Mouse (Mus musculus): Measurements from ENCODE around the gene Lrrc20. TPM values are rescaled to one million over a fixed set of nuclear protein-coding genes. Genes with fewer than 3 reads are reported as not detected.

Gene Lrrc20
- total and polyA plus RNA-seq, 3 experiments: 4.2 to 11.1 (median 7.7) TPM

- H3K4me1 ChIP-seq (ENCODE audit: insufficient read depth, low read depth, low read length): peaks cover 28% of the 10 kb centered on the region
- H3K27me3 ChIP-seq (ENCODE audit: insufficient read depth, low read length): no peaks in the 10 kb centered on the region
- DNase-seq (ENCODE audit: low spot score) (no peak), ATAC-seq (ENCODE audit: extremely low read depth, insufficient number of reproducible peaks, low FRiP score, poor library complexity, severe bottlenecking) (no peak)
- H3K4me3 ChIP-seq (ENCODE audit: low read depth, low read length): no peak overlapping the region
- H3K9me3 ChIP-seq (replicated peaks): no peaks in the 10 kb centered on the region
- TF ChIP-seq GATA2 (IDR thresholded peaks at IDR 0.05; ENCODE audit: borderline replicate concordance, low read depth, low read length): no peak
- peak; percentile 21; the same call in 1 of the 2 replicates for TF ChIP-seq CTCF (IDR thresholded peaks at IDR 0.05; ENCODE audit: low read depth, low read length)
- H3K36me3 ChIP-seq (replicated peaks): no peaks in the 10 kb centered on the region
These were observed 9.4 kb upstream of the Lrrc20 start for GRCm38 (mm10) chr10:61466242-61466641.

GRCm38 (mm10) chr10:61466873-61467272 lies 8.7 kb upstream of the Lrrc20 start:
- DNase-seq (ENCODE audit: low spot score): no peak
- no peak for ATAC-seq (ENCODE audit: extremely low read depth, insufficient number of reproducible peaks, low FRiP score, poor library complexity, severe bottlenecking)
- no peak overlapping the region for H3K4me3 ChIP-seq (ENCODE audit: low read depth, low read length)
- peaks cover 26% of the 10 kb centered on the region for H3K4me1 ChIP-seq (ENCODE audit: insufficient read depth, low read depth, low read length)
- H3K27me3 ChIP-seq (ENCODE audit: insufficient read depth, low read length): no peaks in the 10 kb centered on the region
- no peaks in the 10 kb centered on the region for H3K36me3 ChIP-seq (replicated peaks)
- no peaks in the 10 kb centered on the region for H3K9me3 ChIP-seq (replicated peaks)
- TF ChIP-seq CTCF (IDR thresholded peaks at IDR 0.05; ENCODE audit: low read depth, low read length): peak; percentile 33
- TF ChIP-seq GATA2 (IDR thresholded peaks at IDR 0.05; ENCODE audit: borderline replicate concordance, low read depth, low read length): no peak
- no peak for TF ChIP-seq TAL1 (conservative IDR thresholded peaks at IDR 0.05; ENCODE audit: low read depth, low read length)

GRCm38 (mm10) chr10:61468900-61469299 lies 6.7 kb upstream of the Lrrc20 start:
- TF ChIP-seq TAL1 (conservative IDR thresholded peaks at IDR 0.05; ENCODE audit: low read depth, low read length) (no peak), CTCF (IDR thresholded peaks at IDR 0.05; ENCODE audit: low read depth, low read length) (no peak), GATA2 (IDR thresholded peaks at IDR 0.05; ENCODE audit: borderline replicate concordance, low read depth, low read length) (no peak), GATA1 (IDR thresholded peaks at IDR 0.05; ENCODE audit: borderline replicate concordance, low read length) (no peak), POLR2AphosphoS5 (IDR thresholded peaks at IDR 0.05; ENCODE audit: insufficient replicate concordance, low read depth, low read length) (no peak)
- Histone ChIP-seq H3K4me1 (ENCODE audit: insufficient read depth, low read depth, low read length) (peaks cover 25% of the 10 kb centered on the region), H3K27me3 (ENCODE audit: insufficient read depth, low read length) (no peaks in the 10 kb centered on the region), H3K9me3 (replicated peaks) (no peaks in the 10 kb centered on the region), H3K4me3 (ENCODE audit: low read depth, low read length) (no peak overlapping the region), H3K36me3 (replicated peaks) (no peaks in the 10 kb centered on the region)
- DNase-seq (ENCODE audit: low spot score) (no peak), ATAC-seq (ENCODE audit: extremely low read depth, insufficient number of reproducible peaks, low FRiP score, poor library complexity, severe bottlenecking) (no peak)

GRCm38 (mm10) chr10:61473640-61474039 lies 2.0 kb upstream of the Lrrc20 start:
- TF ChIP-seq CTCF (IDR thresholded peaks at IDR 0.05; ENCODE audit: low read depth, low read length) (no peak), GATA2 (IDR thresholded peaks at IDR 0.05; ENCODE audit: borderline replicate concordance, low read depth, low read length) (no peak), TAL1 (conservative IDR thresholded peaks at IDR 0.05; ENCODE audit: low read depth, low read length) (no peak), POLR2AphosphoS5 (IDR thresholded peaks at IDR 0.05; ENCODE audit: insufficient replicate concordance, low read depth, low read length) (no peak), GATA1 (IDR thresholded peaks at IDR 0.05; ENCODE audit: borderline replicate concordance, low read length) (no peak)
- Histone ChIP-seq H3K4me1 (ENCODE audit: insufficient read depth, low read depth, low read length) (peaks cover 24% of the 10 kb centered on the region; the same call in 1 of the 2 replicates), H3K36me3 (replicated peaks) (peaks cover 12% of the 10 kb centered on the region), H3K9me3 (replicated peaks) (no peaks in the 10 kb centered on the region), H3K4me3 (ENCODE audit: low read depth, low read length) (no peak overlapping the region), H3K27me3 (ENCODE audit: insufficient read depth, low read length) (no peaks in the 10 kb centered on the region)
- no peak for ATAC-seq (ENCODE audit: extremely low read depth, insufficient number of reproducible peaks, low FRiP score, poor library complexity, severe bottlenecking)
- DNase-seq (ENCODE audit: low spot score): no peak

DNA sequence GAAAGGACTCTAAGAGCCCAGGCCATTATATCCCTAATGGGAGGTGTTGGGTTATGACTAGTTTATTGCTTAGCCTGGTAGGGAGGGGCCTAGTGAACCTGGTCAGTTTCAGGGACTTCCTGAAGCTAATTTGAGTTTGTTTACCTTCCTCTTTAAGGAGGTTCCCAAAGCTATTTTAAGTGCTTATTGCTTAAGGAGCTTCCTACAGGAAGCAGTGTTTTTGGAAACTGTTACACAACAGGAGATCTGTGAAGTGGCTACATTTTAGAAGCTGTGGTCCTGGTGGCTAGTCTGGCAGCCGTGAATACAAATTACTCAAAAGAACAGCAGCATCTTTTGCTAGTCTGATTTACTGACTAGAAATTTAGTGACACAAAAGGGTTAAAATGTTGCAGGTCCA lies 1.3 kb upstream of the Lrrc20 start:
- Histone ChIP-seq H3K9me3 (replicated peaks) (no peaks in the 10 kb centered on the region), H3K4me3 (ENCODE audit: low read depth, low read length) (no peak overlapping the region), H3K36me3 (replicated peaks) (peaks cover 14% of the 10 kb centered on the region), H3K4me1 (ENCODE audit: insufficient read depth, low read depth, low read length) (peaks cover 19% of the 10 kb centered on the region; the same call in 1 of the 2 replicates), H3K27me3 (ENCODE audit: insufficient read depth, low read length) (no peaks in the 10 kb centered on the region)
- ATAC-seq (ENCODE audit: extremely low read depth, insufficient number of reproducible peaks, low FRiP score, poor library complexity, severe bottlenecking): no peak
- DNase-seq (ENCODE audit: low spot score): no peak
- TF ChIP-seq GATA2 (IDR thresholded peaks at IDR 0.05; ENCODE audit: borderline replicate concordance, low read depth, low read length): no peak
- no peak for TF ChIP-seq TAL1 (conservative IDR thresholded peaks at IDR 0.05; ENCODE audit: low read depth, low read length)

- H3K4me3 ChIP-seq (ENCODE audit: low read depth, low read length): peak overlapping the region; percentile 86
- DNase-seq (ENCODE audit: low spot score): no peak
- ATAC-seq (ENCODE audit: extremely low read depth, insufficient number of reproducible peaks, low FRiP score, poor library complexity, severe bottlenecking): no peak
- no peaks in the 10 kb centered on the region for H3K9me3 ChIP-seq (replicated peaks)
- no peak for TF ChIP-seq GATA1 (IDR thresholded peaks at IDR 0.05; ENCODE audit: borderline replicate concordance, low read length)
- TF ChIP-seq GATA2 (IDR thresholded peaks at IDR 0.05; ENCODE audit: borderline replicate concordance, low read depth, low read length): no peak
- TF ChIP-seq POLR2AphosphoS5 (IDR thresholded peaks at IDR 0.05; ENCODE audit: insufficient replicate concordance, low read depth, low read length): no peak
- peaks cover 30% of the 10 kb centered on the region; the same call in 1 of the 2 replicates for H3K4me1 ChIP-seq (ENCODE audit: insufficient read depth, low read depth, low read length)
- H3K27me3 ChIP-seq (ENCODE audit: insufficient read depth, low read length): no peaks in the 10 kb centered on the region
- peaks cover 23% of the 10 kb centered on the region for H3K36me3 ChIP-seq (replicated peaks)
These were observed 1.0 kb downstream of the Lrrc20 start for GRCm38 (mm10) chr10:61476440-61477165.

GRCm38 (mm10) chr10:61479461-61479860 lies 3.9 kb downstream of the Lrrc20 start:
- TF ChIP-seq POLR2AphosphoS5 (IDR thresholded peaks at IDR 0.05; ENCODE audit: insufficient replicate concordance, low read depth, low read length): no peak
- no peak for TF ChIP-seq GATA2 (IDR thresholded peaks at IDR 0.05; ENCODE audit: borderline replicate concordance, low read depth, low read length)
- TF ChIP-seq GATA1 (IDR thresholded peaks at IDR 0.05; ENCODE audit: borderline replicate concordance, low read length): no peak
- no peak for TF ChIP-seq TAL1 (conservative IDR thresholded peaks at IDR 0.05; ENCODE audit: low read depth, low read length)
- TF ChIP-seq CTCF (IDR thresholded peaks at IDR 0.05; ENCODE audit: low read depth, low read length): no peak
- peaks cover 49% of the 10 kb centered on the region for H3K36me3 ChIP-seq (replicated peaks)
- no peaks in the 10 kb centered on the region for H3K27me3 ChIP-seq (ENCODE audit: insufficient read depth, low read length)
- H3K4me3 ChIP-seq (ENCODE audit: low read depth, low read length): no peak overlapping the region
- no peak for ATAC-seq (ENCODE audit: extremely low read depth, insufficient number of reproducible peaks, low FRiP score, poor library complexity, severe bottlenecking)
- H3K4me1 ChIP-seq (ENCODE audit: insufficient read depth, low read depth, low read length): peaks cover 32% of the 10 kb centered on the region; the same call in 1 of the 2 replicates
- H3K9me3 ChIP-seq (replicated peaks): no peaks in the 10 kb centered on the region
- no peak for DNase-seq (ENCODE audit: low spot score)
